Mouse (Mus musculus) forebrain, postnatal 0 days (tissue): ENCODE data around the gene Rfng. TPM values are rescaled to one million over a fixed set of nuclear protein-coding genes. Genes with fewer than 3 reads are reported as not detected.
"Not testable (repeated sequence)": the region's sequence is repeated elsewhere in the genome, so short reads cannot be mapped to it uniquely, and the experiment has no call there.

Experiments
- ATAC-seq: fragments of 200-750 bp; cut with Nextera tagmentation; 2 replicates; pipeline ENCODE4 v1.8.0; 2017; ENCODE audit warnings: mild to moderate bottlenecking, moderate library complexity
- DNase-seq: peaks from one replicate; pipeline ENCODE4 v3.0.0-alpha.2; 2015
- H3K27ac ChIP-seq: fragments of 300-500 bp; sonication (generic); 2 replicates; pipeline ENCODE4 v1.5.1; 2014; ENCODE audit warnings: low read depth, mild to moderate bottlenecking, antibody characterized with exemption, low read length, moderate library complexity, mixed read lengths
- H3K27me3 ChIP-seq: fragments of 300-500 bp; sonication (generic); 2 replicates; pipeline ENCODE4 v1.6.1; 2014; ENCODE audit warnings: mild to moderate bottlenecking, low read length, mixed read lengths; ENCODE audit not compliant: insufficient read depth
- H3K36me3 ChIP-seq: fragments of 300-500 bp; sonication (generic); 2 replicates; pipeline ENCODE4 v1.6.1; 2014; ENCODE audit warnings: mild to moderate bottlenecking, moderate library complexity; ENCODE audit not compliant: insufficient read depth
- H3K4me1 ChIP-seq: fragments of 300-500 bp; sonication (generic); 2 replicates; pipeline ENCODE4 v1.6.1; 2014; ENCODE audit warnings: antibody characterized with exemption; ENCODE audit not compliant: insufficient read depth
- H3K4me2 ChIP-seq: fragments of 300-500 bp; sonication (generic); 2 replicates; pipeline ENCODE4 v1.6.1; 2014; ENCODE audit warnings: low read depth, mild to moderate bottlenecking, moderate library complexity
- H3K4me3 ChIP-seq: fragments of 300-500 bp; sonication (generic); 2 replicates; pipeline ENCODE4 v1.5.1; 2014; ENCODE audit warnings: low read depth, low read length, mixed read lengths
- H3K9ac ChIP-seq: fragments of 300-500 bp; sonication (generic); 2 replicates; pipeline ENCODE4 v1.6.1; 2014; ENCODE audit warnings: mild to moderate bottlenecking
- H3K9me3 ChIP-seq: fragments of 300-500 bp; sonication (generic); 2 replicates; pipeline ENCODE4 v1.6.1; 2016; ENCODE audit warnings: low read length
- CTCF ChIP-seq: sonication (generic); IDR thresholded peaks from 2 replicates; pipeline ENCODE4 v1.5.1; 2016; ENCODE audit warnings: antibody characterized with exemption, control low read depth, low read depth
- WGBS: fragments of 180-500 bp; shearing (Covaris S2); extraction: QIAGEN DNeasy Blood & Tissue Kit; methylation state at CpG from one replicate; pipeline ENCODE4 v1.1.7; 2014; 5-methylcytosine and 5-hydroxymethylcytosine counted together
- polyA plus RNA-seq: library from polyadenylated mRNA; unstranded; fragments of >200 nt; fragmentation: Nextera tagmentation; extraction: Ambion mirVana; gene quantifications from 2 replicates; pipeline ENCODE4 v1.2.1, GENCODE M21; 2015
- total RNA-seq: library from RNA; depleted of rRNA; stranded (reverse); fragments of >200 nt; gene quantifications from 2 replicates; pipeline ENCODE4 v1.2.3, GENCODE M21; 2014; rRNA removed

Gene Rfng
- total RNA-seq: 61.9 and 82.8 TPM in 2 replicates
- polyA plus RNA-seq: 114 and 125 TPM in 2 replicates

DNA sequence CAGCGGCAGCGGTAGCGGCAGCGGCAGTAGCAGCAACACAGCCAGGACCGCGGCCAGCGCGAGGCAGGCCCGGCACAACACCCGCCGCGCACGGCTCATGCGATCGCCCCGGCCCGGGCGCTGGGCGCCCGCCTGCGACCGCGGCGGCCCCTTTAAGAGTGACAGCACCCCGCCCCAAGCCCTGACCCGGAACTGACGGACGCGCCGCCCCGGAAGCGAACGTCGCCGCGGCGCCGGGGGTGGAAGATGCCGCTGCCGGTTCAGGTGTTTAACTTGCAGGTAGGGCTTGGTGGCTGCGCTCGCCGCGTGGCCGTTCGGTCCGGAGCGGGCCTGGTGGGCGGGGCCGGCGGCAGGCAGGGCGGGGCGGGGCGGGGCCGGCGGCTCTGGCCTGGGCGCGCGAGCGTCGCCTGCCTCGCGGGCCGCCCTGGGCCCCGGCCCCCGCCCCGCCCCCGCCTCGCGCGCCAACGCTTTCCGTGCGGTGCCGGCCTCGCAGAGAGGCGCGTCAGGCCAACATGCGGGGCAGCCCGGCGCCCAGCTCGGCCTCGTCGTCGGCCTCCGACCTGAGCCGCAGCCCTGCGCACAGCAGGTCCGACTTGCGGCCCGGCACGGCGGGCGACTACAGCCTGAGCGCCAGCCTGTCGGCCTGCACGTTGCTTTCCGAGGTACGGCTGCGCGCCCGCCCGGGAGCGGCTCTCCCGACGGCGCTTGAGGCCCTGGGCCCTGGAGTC lies at the start of gene Rfng, which contains the start of gene Gps1:
Gene Rfng, minus strand, starts transcription at position 144 of the 728 bp plus-strand sequence.
Gene Gps1, plus strand, starts transcription at position 209 of the 728 bp plus-strand sequence.
- Histone ChIP-seq H3K4me2 (peak within 1 kb of the TSS; percentile 89), H3K9me3 (no peaks in the 10 kb centered on the region), H3K36me3 (peaks cover 52% of the 10 kb centered on the region), H3K27ac (peak within 1 kb of the TSS; percentile 83), H3K4me3 (peak within 1 kb of the TSS; percentile 88), H3K27me3 (no peaks in the 10 kb centered on the region), H3K9ac (peak within 1 kb of the TSS; percentile 97), H3K4me1 (peaks cover 9% of the 10 kb centered on the region)
- TF ChIP-seq CTCF: no peak
- 3% methylated on average over 96 of the region's 107 CpGs for WGBS
- DNase-seq: peak; percentile 84
- ATAC-seq: peak; percentile 95

DNA sequence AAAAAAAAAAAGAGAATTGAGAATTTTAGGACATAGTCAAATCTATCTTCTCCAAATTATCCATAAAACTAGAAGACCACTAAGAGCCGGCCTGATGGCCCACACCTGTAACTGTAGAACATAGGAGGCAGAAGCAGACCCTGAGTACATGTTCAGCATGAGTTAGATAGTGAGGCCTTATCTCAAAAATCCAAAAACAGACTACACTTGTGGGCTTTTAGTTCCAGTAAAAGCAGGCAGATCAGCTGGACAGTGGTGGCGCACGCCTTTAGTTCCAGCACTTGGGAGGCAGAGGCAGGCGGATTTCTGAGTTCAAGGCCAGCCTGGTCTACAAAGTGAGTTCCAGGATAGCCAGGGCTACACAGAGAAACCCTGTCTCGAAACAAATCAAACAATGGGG lies 49.0 kb upstream of the Rfng start:
- 91% methylated on average over 5 of the region's 5 CpGs for WGBS
- not testable (repeated sequence) for DNase-seq, H3K36me3 ChIP-seq, H3K4me2 ChIP-seq, H3K4me1 ChIP-seq, ATAC-seq, H3K4me3 ChIP-seq, H3K9me3 ChIP-seq, H3K27me3 ChIP-seq, H3K9ac ChIP-seq
- H3K27ac ChIP-seq: peak overlapping the region; percentile 66; the same call in 1 of the 2 replicates

DNA sequence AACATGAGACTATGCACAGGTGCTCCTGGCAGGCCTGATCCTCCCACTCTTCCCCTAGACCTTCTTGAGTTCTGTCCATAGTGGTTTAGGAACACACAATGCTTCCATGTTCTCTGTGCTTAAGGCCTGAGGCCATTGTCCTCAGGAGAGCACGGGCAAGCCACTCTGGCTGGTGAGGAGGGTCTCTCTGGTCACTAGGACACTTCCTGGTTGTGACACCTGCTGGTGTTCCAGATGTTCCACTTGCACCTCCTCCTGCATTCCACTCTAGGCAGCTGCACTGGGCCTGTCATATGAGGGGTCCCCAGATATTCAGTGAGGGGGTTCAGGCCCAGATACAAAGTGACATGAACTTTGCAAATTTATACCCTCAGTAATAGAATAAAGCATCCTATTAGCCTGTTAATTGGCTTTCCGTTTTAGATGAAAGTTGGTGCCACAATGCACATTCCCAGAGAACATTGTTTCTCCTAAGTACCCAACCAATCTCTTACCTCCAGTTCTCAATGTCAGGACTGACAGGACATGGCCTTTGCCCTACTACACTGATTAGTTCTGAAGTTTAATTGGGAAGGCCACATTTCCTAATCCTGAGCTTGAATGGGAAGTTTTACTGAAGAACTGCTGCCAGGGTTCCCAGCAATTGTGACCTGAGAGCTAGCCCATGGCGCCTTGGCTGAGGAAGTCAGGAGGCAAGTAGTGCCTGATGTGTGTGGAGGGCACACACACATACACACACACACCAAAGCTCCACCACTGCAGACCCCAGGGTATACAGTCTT lies 47.8 kb upstream of the Rfng start:
- Histone ChIP-seq H3K9ac (no peak overlapping the region), H3K4me1 (no peaks in the 10 kb centered on the region), H3K9me3 (no peaks in the 10 kb centered on the region), H3K27me3 (no peaks in the 10 kb centered on the region), H3K4me2 (no peak overlapping the region), H3K27ac (no peak overlapping the region), H3K4me3 (no peak overlapping the region), H3K36me3 (peaks cover 3% of the 10 kb centered on the region; the same call in 1 of the 2 replicates)
- TF ChIP-seq CTCF: no peak
- ATAC-seq: no peak
- no peak for DNase-seq
- WGBS: 60% methylated on average over 3 of the region's 3 CpGs

DNA sequence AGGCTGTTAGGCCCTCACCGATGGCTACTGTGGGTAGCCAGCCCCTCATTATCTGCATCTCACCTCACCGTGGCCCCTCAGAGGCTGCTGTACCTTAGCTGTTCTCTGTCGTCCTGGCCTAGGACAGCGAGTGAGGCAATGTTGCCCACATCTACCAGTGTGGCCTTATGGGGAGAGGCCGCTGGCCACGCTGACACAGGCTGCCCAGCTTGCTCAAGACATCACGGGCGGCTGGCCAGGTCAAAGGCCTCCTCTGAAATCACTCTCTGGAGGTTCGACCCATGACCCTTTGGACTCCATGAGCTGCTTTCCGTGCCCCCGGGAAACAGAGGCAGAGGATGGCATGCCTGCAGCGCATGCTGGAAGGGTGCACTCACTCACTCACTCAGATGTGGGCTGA lies 46.7 kb upstream of the Rfng start:
- WGBS: 88% methylated on average over 12 of the region's 12 CpGs
- Histone ChIP-seq H3K4me1 (no peaks in the 10 kb centered on the region), H3K27me3 (no peaks in the 10 kb centered on the region), H3K36me3 (peaks cover 9% of the 10 kb centered on the region; the same call in 1 of the 2 replicates), H3K27ac (no peak overlapping the region), H3K9ac (no peak overlapping the region), H3K4me3 (no peak overlapping the region), H3K9me3 (no peaks in the 10 kb centered on the region), H3K4me2 (no peak overlapping the region)
- TF ChIP-seq CTCF: no peak
- ATAC-seq (no peak), DNase-seq (no peak)

GRCm38 (mm10) chr11:120829757-120830532 lies 45.9 kb upstream of the Rfng start:
- H3K4me2 ChIP-seq: no peak overlapping the region
- DNase-seq: no peak
- no peaks in the 10 kb centered on the region for H3K9me3 ChIP-seq
- peaks cover 9% of the 10 kb centered on the region; the same call in 1 of the 2 replicates for H3K36me3 ChIP-seq
- no peak for ATAC-seq
- H3K27ac ChIP-seq: no peak overlapping the region
- no peak for TF ChIP-seq CTCF
- no peak overlapping the region for H3K4me3 ChIP-seq
- no peaks in the 10 kb centered on the region for H3K27me3 ChIP-seq
- H3K4me1 ChIP-seq: peaks cover 7% of the 10 kb centered on the region
- WGBS: 89% methylated on average over 10 of the region's 10 CpGs
- no peak overlapping the region for H3K9ac ChIP-seq

DNA sequence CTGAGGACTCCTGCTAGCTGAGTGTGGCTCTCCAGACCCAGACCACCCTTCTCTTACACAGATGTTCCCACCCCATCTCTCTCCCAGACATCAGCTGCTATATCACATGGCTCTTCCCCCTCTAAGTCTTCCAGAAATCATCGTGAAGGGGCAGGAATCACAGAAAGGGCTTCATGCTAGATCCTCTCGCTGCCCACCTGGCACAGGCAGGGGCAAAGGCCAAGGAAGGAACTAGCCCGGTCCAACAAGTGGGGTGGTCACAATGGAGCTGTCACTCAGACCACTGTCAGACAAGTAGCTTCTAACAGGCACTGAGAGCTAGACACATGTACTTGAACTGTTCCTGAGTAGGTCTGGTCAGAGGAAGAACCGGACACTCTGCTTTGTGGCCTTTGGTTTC lies 44.4 kb upstream of the Rfng start:
- Histone ChIP-seq H3K4me1 (peaks cover 9% of the 10 kb centered on the region), H3K9me3 (no peaks in the 10 kb centered on the region), H3K27ac (no peak overlapping the region), H3K4me3 (no peak overlapping the region), H3K4me2 (no peak overlapping the region), H3K36me3 (peaks cover 9% of the 10 kb centered on the region; the same call in 1 of the 2 replicates), H3K27me3 (no peaks in the 10 kb centered on the region), H3K9ac (no peak overlapping the region)
- 72% methylated on average over 4 of the region's 4 CpGs for WGBS
- DNase-seq (no peak), ATAC-seq (no peak)
- no peak for TF ChIP-seq CTCF
